In genomic region chr7:123132401-123132800, GRCm38 (mm10) we compare ENCODE assay signal across 13 mouse cellular contexts.
"Had no signal": no experiment of that assay in that cellular context is flagged by ENCODE, and none has a peak within 500 bp of the region (broad histone marks: within the 10 kb centered on the region; RNA-seq: fewer than 3 reads in every experiment).

No protein-coding gene starts in this region.

- H3K9me3 ChIP-seq: limb, embryonic 10.5 days; lung, embryonic 15.5 days; midbrain, embryonic 12.5 days; neural tube, embryonic 15.5 days had no signal

- H3K27ac ChIP-seq: left cerebral cortex, adult 2 months; limb, embryonic 10.5 days; lung, embryonic 15.5 days; midbrain, embryonic 12.5 days; neural tube, embryonic 15.5 days had no signal

- H3K9ac ChIP-seq: lung, embryonic 15.5 days; midbrain, embryonic 12.5 days; neural tube, embryonic 15.5 days had no signal

- H3K4me3 ChIP-seq: left cerebral cortex, adult 2 months; limb, embryonic 10.5 days; lung, embryonic 15.5 days; midbrain, embryonic 12.5 days; neural tube, embryonic 15.5 days had no signal

- H3K27me3 ChIP-seq: lung, embryonic 15.5 days; midbrain, embryonic 12.5 days; neural tube, embryonic 15.5 days had no signal

- DNase-seq: kidney, adult 9 months; kidney, postnatal 10 days; kidney, postnatal 4 days; lung, postnatal 14 days; right cerebral cortex, adult 18-20 months; right cerebral cortex, postnatal 25 days had no signal

- H3K36me3 ChIP-seq: neural tube, embryonic 15.5 days had no signal

- H3K4me2 ChIP-seq: lung, embryonic 15.5 days; midbrain, embryonic 12.5 days; neural tube, embryonic 15.5 days had no signal

- ATAC-seq: intestine, postnatal 0 days; midbrain, embryonic 16.5 days had no signal
